Mouse (Mus musculus): ENCODE data around the gene Ptpn9. TPM values are rescaled to one million over a fixed set of nuclear protein-coding genes. Genes with fewer than 3 reads are reported as not detected.
A peak's percentile ranks its signal among the peaks of the same experiment; 100 is the strongest.
"Not testable (repeated sequence)": the region's sequence is repeated elsewhere in the genome, so short reads cannot be mapped to it uniquely, and the experiment has no call there.

Ptpn9 gene
- 74.5 and 79.8 TPM in 2 replicates for polyA plus RNA-seq (2011; ENCODE audit: insufficient read length, low read depth, missing spikeins)

DNA sequence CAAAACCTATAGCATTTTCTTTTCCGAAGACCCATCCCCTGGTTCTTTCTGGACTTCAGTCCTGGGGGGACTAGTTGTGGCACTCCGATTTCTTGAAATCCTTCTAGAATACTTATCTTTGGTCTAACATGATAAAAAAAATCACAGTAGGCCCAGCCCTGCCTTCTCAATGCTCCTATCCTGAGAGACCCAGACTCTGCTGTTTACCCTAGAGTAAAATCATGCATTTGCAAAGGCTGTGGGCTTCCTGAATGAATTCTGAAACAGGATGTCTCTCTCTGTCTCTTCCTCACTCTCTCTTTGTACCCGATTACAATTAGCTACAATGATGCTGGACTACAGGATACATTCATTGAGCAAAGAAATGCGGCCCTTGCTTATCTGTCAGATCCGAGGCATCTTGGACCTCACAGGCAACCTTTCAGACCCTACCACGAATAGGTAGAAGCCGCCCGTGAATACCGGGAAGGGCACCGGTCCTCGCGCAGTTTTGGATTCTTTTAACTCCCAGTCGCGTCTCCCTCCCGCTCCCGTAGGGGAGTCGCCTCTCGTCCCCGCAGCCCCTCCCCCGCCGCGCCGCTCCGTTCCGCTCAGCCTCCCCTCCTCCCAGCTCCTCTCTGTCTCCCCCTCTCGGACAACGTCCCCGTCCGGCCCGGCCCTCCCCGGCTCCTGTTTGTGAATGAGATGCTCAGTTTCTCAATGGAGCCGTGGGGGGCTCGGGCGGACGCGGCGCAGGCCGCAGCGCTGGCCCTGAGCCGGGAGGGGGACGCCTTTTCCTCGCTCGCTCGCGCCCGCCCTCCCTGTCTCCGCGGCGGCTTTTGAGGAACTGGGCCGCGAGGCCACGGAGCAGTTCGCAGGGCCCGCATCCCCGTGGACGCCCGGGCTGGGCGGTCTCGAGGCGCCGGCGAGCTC lies at the start of gene Ptpn9:
TSS of gene Ptpn9 (plus strand) at position 638 of the 912 bp plus-strand sequence.
- peak; percentile 55; the same call in 1 of the 2 replicates for TF ChIP-seq CTCF (IDR thresholded peaks at IDR 0.05; ENCODE audit: borderline replicate concordance, insufficient read depth, low read length)
- TF ChIP-seq POLR2A (IDR thresholded peaks at IDR 0.05; ENCODE audit: low read depth, low read length), result peak; percentile 57
- Histone ChIP-seq H3K27ac (ENCODE audit: insufficient read depth, low read length) (peak within 1 kb of the TSS; percentile 92), H3K4me1 (ENCODE audit: control insufficient read depth, insufficient read depth, low read length) (0 out of 2 replicates have a peak, but pooled peaks cover 4% of the 10 kb centered on the region), H3K4me3 (ENCODE audit: insufficient read depth, low read length) (peak within 1 kb of the TSS; percentile 94)

DNA sequence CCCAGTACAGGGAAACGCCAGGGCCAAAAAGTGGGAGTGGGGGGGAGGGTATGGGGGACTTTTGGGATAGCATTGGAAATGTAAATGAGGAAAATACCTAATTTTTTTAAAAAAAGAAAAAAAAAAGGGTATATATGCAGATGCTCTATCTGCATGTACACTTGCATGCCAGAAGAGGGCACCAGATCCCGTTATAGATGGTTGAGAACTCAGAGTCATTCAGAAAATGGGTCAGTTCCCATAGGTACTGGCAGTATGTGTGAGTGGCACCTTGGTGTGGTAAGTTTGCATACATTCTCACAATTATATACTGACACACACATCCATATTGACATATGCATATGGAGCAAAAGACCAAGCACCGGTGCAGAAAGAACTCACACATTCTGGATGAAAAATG lies 47.2 kb upstream of the Ptpn9 start:
- H3K4me3 ChIP-seq (ENCODE audit: insufficient read depth, low read length); H3K4me1 ChIP-seq (ENCODE audit: control insufficient read depth, insufficient read depth, low read length); H3K27ac ChIP-seq (ENCODE audit: insufficient read depth, low read length): not testable (repeated sequence)

DNA sequence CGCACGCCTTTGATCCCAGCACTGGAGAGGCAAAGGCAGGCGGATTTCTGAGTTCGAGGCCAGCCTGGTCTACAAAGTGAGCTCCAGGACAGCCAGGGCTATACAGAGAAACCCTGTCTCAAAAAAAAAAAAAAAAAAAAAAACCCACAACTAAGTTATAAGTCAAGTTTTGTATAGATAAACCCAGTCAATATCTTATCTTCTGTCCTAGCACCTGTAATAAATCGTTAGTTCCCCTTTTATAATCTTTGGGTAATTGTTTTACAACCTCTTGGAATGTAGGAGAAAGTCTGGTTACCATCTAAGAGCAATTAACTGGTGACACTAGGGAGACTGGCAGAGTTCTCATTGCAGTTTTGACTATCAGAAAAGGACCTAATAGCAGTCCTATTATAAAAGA lies 46.0 kb upstream of the Ptpn9 start:
- not testable (repeated sequence) for H3K27ac ChIP-seq (ENCODE audit: insufficient read depth, low read length); H3K4me3 ChIP-seq (ENCODE audit: insufficient read depth, low read length); H3K4me1 ChIP-seq (ENCODE audit: control insufficient read depth, insufficient read depth, low read length)

DNA sequence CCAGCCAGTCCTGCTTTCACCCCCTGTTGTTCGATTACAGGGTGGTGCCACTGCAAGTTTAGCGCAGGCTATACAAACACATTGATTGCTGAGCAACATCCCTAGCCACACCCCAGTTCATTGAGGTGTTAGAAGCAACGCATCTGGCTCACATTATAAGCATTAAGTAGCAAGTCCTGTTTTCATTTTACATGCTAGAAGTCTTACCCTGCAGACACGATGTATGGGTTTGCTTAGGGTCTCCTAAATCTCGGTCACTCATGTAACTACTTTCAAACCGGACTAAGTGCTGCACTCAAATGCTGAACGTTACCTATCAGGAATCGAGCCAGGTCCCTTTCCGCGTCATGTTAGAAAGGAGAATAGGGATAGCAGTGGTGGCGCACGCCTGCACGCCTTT lies 45.0 kb upstream of the Ptpn9 start:
- Histone ChIP-seq H3K27ac (ENCODE audit: insufficient read depth, low read length) (no peak overlapping the region), H3K4me1 (ENCODE audit: control insufficient read depth, insufficient read depth, low read length) (no peaks in the 10 kb centered on the region; the same call in 1 of the 2 replicates), H3K4me3 (ENCODE audit: insufficient read depth, low read length) (peak overlapping the region; percentile 52)
- peak; percentile 9; the same call in 1 of the 2 replicates for TF ChIP-seq POLR2A (IDR thresholded peaks at IDR 0.05; ENCODE audit: low read depth, low read length)
- no peak for TF ChIP-seq CTCF (IDR thresholded peaks at IDR 0.05; ENCODE audit: borderline replicate concordance, insufficient read depth, low read length)

DNA sequence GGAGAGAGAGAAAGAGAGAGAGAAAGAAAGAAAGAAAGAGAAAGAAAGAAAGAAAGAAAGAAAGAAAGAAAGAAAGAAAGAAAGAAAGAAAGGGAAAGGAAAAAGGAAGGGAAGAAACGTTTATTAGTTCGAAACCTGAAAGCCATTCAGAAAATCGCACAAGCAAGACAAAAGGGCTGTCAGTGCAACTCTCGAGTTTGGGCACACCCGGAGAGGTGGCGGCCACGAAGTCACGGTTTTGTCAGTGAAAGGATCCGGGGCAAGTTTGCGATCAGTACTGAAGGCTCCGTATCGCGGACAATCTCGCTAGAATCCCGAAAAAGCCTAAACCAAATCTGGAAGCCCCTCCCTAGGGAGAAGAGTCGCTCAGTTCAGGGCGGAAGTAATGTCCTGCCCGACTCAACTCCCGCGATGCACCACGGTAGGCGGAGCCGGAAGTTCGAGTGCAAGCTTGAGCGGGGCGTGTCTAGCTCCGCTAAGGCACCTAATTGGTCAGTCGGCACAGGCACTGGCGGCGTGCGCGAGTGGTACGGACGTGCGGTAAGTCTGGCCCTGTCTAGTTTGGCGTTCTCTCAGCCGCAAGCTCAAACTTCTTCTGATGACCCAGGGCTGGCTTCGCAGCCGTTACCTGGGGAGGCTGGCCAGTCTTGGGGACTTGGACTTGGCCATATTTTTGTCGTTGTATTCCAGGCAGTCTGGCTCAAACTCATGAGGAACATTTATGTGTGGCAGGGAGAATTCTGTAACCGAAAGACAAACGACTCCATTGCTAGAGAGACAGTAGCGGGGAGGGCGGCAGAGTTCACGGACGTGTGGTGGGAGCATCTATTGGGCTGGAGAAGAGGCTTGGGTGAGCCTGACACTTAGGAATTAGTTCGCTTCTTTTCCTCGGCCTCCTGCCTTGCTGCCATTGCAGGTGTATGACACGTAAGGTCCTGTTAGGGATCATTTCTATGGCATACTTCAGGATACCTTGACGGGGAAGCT lies 44.0 kb upstream of the Ptpn9 start, which contains the start of gene Snupn:
TSS of gene Snupn (plus strand) at position 465 of the 987 bp plus-strand sequence.
- TF ChIP-seq POLR2A (IDR thresholded peaks at IDR 0.05; ENCODE audit: low read depth, low read length) (peak; percentile 97), CTCF (IDR thresholded peaks at IDR 0.05; ENCODE audit: borderline replicate concordance, insufficient read depth, low read length) (no peak)
- no peaks in the 10 kb centered on the region; the same call in 1 of the 2 replicates for H3K4me1 ChIP-seq (ENCODE audit: control insufficient read depth, insufficient read depth, low read length)
- peak within 1 kb of the TSS; percentile 78 for H3K27ac ChIP-seq (ENCODE audit: insufficient read depth, low read length)
- peak within 1 kb of the TSS; percentile 75 for H3K4me3 ChIP-seq (ENCODE audit: insufficient read depth, low read length)

DNA sequence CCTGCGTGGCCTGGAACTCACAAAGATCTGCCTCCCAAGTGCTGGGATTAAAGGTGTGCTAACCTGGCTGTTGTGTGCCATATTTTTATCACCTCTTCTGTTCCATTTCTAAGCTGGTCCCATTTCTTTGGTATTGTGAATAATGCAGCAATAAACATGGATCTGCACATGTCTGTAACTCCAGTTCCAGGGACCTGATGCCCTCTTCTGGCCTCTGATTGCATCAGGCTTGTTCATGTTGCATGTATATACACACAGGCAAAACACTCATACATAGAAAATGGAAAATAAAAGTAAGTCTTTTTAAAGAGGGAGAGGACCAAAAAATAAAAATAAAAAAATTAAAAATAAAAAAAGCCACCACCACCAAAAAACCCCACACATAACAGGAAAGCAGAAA lies 41.2 kb upstream of the Ptpn9 start:
- TF ChIP-seq POLR2A (IDR thresholded peaks at IDR 0.05; ENCODE audit: low read depth, low read length), result no peak
- TF ChIP-seq CTCF (IDR thresholded peaks at IDR 0.05; ENCODE audit: borderline replicate concordance, insufficient read depth, low read length), result no peak

DNA sequence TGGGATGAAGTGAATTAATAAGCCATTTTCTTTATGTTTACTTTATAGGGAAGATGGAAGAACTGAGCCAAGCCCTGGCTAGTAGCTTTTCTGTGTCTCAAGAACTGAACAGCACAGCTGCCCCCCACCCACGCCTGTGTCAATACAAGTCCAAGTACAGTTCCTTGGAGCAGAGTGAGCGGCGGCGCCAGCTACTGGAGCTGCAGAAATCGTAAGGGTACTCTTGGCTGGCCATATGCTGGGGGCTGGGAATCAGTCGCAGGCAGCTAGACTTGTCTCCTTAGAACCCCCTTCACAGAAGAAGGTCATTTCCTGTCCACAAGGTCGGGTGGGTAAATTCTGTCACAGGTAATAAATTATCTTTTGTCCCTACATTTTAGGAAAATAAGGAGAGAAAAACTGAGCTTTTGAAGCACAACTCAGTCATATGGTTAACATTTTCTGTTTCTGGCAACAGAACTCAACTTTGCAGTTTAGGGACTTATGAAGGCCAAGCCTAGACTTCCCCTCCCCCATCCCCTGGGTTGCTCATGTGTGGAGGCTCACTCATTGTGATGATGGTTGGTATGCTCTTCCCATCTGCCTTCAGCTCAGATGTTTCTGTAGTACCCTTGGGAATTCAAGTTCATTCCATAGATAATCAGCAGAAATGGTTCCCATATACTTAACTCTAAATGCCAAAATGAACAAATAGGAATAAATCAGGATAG lies 37.6 kb upstream of the Ptpn9 start:
- Histone ChIP-seq H3K27ac (ENCODE audit: insufficient read depth, low read length) (peak overlapping the region; percentile 54), H3K4me3 (ENCODE audit: insufficient read depth, low read length) (no peak overlapping the region), H3K4me1 (ENCODE audit: control insufficient read depth, insufficient read depth, low read length) (no peaks in the 10 kb centered on the region)
- TF ChIP-seq CTCF (IDR thresholded peaks at IDR 0.05; ENCODE audit: borderline replicate concordance, insufficient read depth, low read length), result no peak
- TF ChIP-seq POLR2A (IDR thresholded peaks at IDR 0.05; ENCODE audit: low read depth, low read length), result no peak

More for the DNA sequence above, 41.2 kb upstream of the Ptpn9 start:
- H3K27ac ChIP-seq (ENCODE audit: insufficient read depth, low read length), result no peak overlapping the region
- H3K4me1 ChIP-seq (ENCODE audit: control insufficient read depth, insufficient read depth, low read length), result no peaks in the 10 kb centered on the region; the same call in 1 of the 2 replicates
- H3K4me3 ChIP-seq (ENCODE audit: insufficient read depth, low read length), result no peak overlapping the region

DNA sequence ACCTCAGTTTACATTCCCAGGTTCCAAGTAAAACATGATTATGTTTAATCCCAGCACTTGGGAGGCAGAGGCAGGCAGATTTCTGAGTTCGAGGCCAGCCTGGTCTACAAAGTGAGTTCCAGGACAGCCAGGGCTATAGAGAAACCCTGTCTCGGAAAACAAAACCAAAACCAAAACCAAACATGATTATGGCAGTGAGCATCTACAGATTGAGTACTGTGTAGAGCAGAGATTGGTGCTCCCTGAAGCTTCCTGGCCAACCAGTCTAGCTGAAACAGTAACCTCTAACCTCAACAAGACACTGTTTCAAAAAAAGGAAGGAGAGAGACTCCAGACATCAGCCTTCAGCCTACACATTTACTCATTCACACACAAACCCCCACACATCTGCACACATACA lies 36.0 kb upstream of the Ptpn9 start:
- no peak overlapping the region for H3K4me3 ChIP-seq (ENCODE audit: insufficient read depth, low read length)
- no peaks in the 10 kb centered on the region for H3K4me1 ChIP-seq (ENCODE audit: control insufficient read depth, insufficient read depth, low read length)
- no peak overlapping the region for H3K27ac ChIP-seq (ENCODE audit: insufficient read depth, low read length)
- no peak for TF ChIP-seq POLR2A (IDR thresholded peaks at IDR 0.05; ENCODE audit: low read depth, low read length)
- no peak for TF ChIP-seq CTCF (IDR thresholded peaks at IDR 0.05; ENCODE audit: borderline replicate concordance, insufficient read depth, low read length)

DNA sequence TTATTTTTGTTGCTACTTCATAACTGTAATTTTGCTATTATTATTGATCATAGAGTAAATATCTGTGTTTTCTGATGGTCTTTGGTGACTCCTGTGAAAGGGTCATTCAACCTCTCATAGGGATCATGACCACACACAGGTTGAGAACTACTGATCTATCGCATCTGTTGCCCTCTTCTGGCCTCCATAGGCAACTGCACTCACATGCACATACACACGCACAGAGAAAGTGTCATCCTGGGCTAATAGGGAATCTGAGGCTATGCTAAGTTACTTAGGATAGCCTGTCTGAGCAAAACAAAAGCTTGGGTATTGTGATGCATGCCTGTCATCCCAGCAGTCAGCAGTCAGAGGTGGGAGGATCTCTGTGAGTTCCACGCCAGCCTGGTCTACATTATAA lies 33.1 kb upstream of the Ptpn9 start:
- no peak overlapping the region for H3K27ac ChIP-seq (ENCODE audit: insufficient read depth, low read length)
- TF ChIP-seq POLR2A (IDR thresholded peaks at IDR 0.05; ENCODE audit: low read depth, low read length) (no peak), CTCF (IDR thresholded peaks at IDR 0.05; ENCODE audit: borderline replicate concordance, insufficient read depth, low read length) (no peak)
- H3K4me3 ChIP-seq (ENCODE audit: insufficient read depth, low read length), result no peak overlapping the region
- H3K4me1 ChIP-seq (ENCODE audit: control insufficient read depth, insufficient read depth, low read length), result no peaks in the 10 kb centered on the region
